Mouse (Mus musculus) small intestine, adult 2 months (tissue): Measurements from ENCODE around the gene Card19. TPM values are rescaled to one million over a fixed set of nuclear protein-coding genes. Genes with fewer than 3 reads are reported as not detected.

ENCODE experiments used
- H3K27ac ChIP-seq: fragments of 200-500 bp; 2 replicates; pipeline ENCODE4 v1.5.1; 2012; ENCODE audit warnings: low read depth, low read length, control low read depth, inconsistent platforms; ENCODE audit not compliant: insufficient read depth
- H3K27me3 ChIP-seq: fragments of 200-500 bp; 2 replicates; pipeline ENCODE4 v1.6.1; 2012; ENCODE audit warnings: mild to moderate bottlenecking, moderate library complexity, low read length, inconsistent platforms; ENCODE audit not compliant: control insufficient read depth, insufficient read depth
- H3K36me3 ChIP-seq: fragments of 200-500 bp; 2 replicates; pipeline ENCODE4 v1.6.1; 2012; ENCODE audit warnings: mild to moderate bottlenecking, low read length, control low read depth, inconsistent platforms; ENCODE audit not compliant: control insufficient read depth, insufficient read depth
- H3K4me1 ChIP-seq: fragments of 200-500 bp; 2 replicates; pipeline ENCODE4 v1.6.1; 2012; ENCODE audit warnings: low read length, inconsistent platforms, mixed read lengths; ENCODE audit not compliant: control insufficient read depth, insufficient read depth, insufficient read length
- H3K4me3 ChIP-seq: fragments of 200-500 bp; 2 replicates; pipeline ENCODE4 v1.5.1; 2012; ENCODE audit warnings: low read depth, mild to moderate bottlenecking, control low read depth, inconsistent platforms, low read length, moderate library complexity
- CTCF ChIP-seq: fragments of 200-500 bp; IDR thresholded peaks from 2 replicates; pipeline ENCODE4 v1.5.1; 2012; ENCODE audit warnings: low read depth, mild to moderate bottlenecking, control low read depth, inconsistent platforms, low read length, moderate library complexity, mixed read lengths; ENCODE audit not compliant: insufficient replicate concordance, insufficient read length; ENCODE audit errors: extremely low read depth
- POLR2A ChIP-seq: fragments of 200-500 bp; IDR thresholded peaks from 2 replicates; pipeline ENCODE4 v1.6.1; 2012; ENCODE audit warnings: low read depth, mild to moderate bottlenecking, control low read depth, inconsistent platforms, low read length, moderate library complexity
- WGBS: fragments of 180-500 bp; shearing (Covaris S2); methylation state at CpG from one replicate; pipeline ENCODE4 v1.1.7; 2018; 5-methylcytosine and 5-hydroxymethylcytosine counted together
- polyA plus RNA-seq: library from polyadenylated mRNA; depleted of rRNA; stranded (reverse); fragments of >200 nt; gene quantifications from 2 replicates; pipeline ENCODE4 v1.2.3, GENCODE M21; 2012; rRNA removed

Gene Card19
- polyA plus RNA-seq, 1 experiment: 237 TPM

DNA sequence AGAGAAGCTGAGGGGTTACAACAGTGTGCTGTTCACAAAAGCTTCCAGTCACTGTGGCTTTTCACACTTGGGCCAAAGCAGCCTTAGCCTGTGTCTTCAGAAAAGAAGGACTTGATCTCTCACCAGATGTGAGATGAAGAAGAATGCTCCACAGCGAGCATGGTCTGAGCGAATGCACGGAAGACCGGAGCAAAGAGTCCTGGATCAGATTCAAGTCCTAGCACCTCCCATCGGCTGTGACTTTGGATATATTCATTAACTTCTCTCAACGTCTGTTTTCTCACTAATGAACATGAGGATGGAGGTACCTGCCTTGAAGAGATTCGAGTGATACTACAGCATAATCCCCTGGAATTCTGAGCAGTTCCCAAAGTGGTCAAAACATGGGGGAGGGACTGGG is 61.2 kb downstream of the Card19 start:
- Histone ChIP-seq H3K27ac (no peak overlapping the region), H3K27me3 (no peaks in the 10 kb centered on the region), H3K4me3 (no peak overlapping the region), H3K4me1 (peaks cover 6% of the 10 kb centered on the region), H3K36me3 (no peaks in the 10 kb centered on the region)
- TF ChIP-seq POLR2A: no peak
- WGBS: 30% methylated on average over 7 of the region's 7 CpGs

DNA sequence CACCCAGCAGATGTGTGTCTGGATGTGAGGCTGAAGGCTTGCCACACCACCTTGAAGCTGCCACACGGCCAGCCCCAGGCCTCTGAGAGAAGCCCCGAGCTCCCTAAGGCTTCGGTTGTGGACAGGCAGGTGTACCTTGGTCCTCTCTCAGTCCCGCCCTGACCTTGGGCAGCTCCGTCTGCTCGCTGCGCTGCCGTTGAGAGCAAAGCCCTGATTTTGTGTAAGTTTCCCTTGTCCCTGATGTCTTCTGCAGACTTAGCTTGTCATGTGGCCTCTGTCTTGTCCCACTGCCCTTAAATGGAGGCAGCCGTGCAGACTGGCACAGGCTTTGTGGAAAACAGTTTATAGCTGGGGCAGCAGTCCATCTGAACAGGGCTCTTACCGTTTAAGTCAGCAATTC is 61.8 kb downstream of the Card19 start:
- WGBS: 33% methylated on average over 10 of the region's 10 CpGs
- H3K27ac ChIP-seq: no peak overlapping the region
- H3K4me3 ChIP-seq: no peak overlapping the region

More for the DNA sequence above, 61.8 kb downstream of the Card19 start:
- no peaks in the 10 kb centered on the region for H3K27me3 ChIP-seq
- H3K36me3 ChIP-seq: no peaks in the 10 kb centered on the region
- TF ChIP-seq CTCF: no peak
- TF ChIP-seq POLR2A: no peak
- peaks cover 6% of the 10 kb centered on the region for H3K4me1 ChIP-seq

Other genes with a start within 250 kb of the Card19 start
- gene Fam120a, start 248.0 kb downstream of the Card19 start, polyA plus RNA-seq: 56.5 and 80.1 TPM in 2 replicates
- 18.4 and 19.5 TPM in 2 replicates for gene Wnk2, start 68.0 kb downstream of the Card19 start, polyA plus RNA-seq
- 53.6 and 84.7 TPM in 2 replicates for gene Ninj1, start 28.6 kb downstream of the Card19 start, polyA plus RNA-seq
- 3.2 and 5.1 TPM in 2 replicates for gene Susd3, start 32.7 kb upstream of the Card19 start, polyA plus RNA-seq
- 1.4 and 2.2 TPM in 2 replicates for gene Fgd3, start 104.3 kb upstream of the Card19 start, polyA plus RNA-seq
- 7.9 and 10.0 TPM in 2 replicates for gene Bicd2, start 125.5 kb upstream of the Card19 start, polyA plus RNA-seq
- gene Ippk, start 205.2 kb upstream of the Card19 start, polyA plus RNA-seq: 2.6 TPM in 2 replicates